Mouse (Mus musculus) left cerebral cortex, postnatal 14 days (tissue): ENCODE measurements around the gene Cdhr4. TPM values are rescaled to one million over a fixed set of nuclear protein-coding genes. Genes with fewer than 3 reads are reported as not detected.

Source experiments
- DNase-seq, 2 experiments: peaks; one replicate each; pipeline ENCODE4 v3.0.0; 2021 to 2022; ENCODE audit warnings: low spot score in 2 of 2, mixed read lengths in 1 of 2
- intact Hi-C: fragments of 180-260 bp; cut with DNase I; formaldehyde crosslinking; loops from one replicate; pipeline ENCODE4 v1.15.1; 2025
- long read RNA-seq, 2 experiments: library from polyadenylated mRNA; stranded (forward); transcript quantifications; one replicate each; pipeline ENCODE4 v2.0.0; 2021
- total RNA-seq, 2 experiments: library from RNA; stranded (reverse); gene quantifications; 2 replicates each; pipeline ENCODE4 v1.2.3; 2021

Cdhr4 gene
- total RNA-seq = 1 to 10 TPM; 1.7 to 1.9 TPM
- long read RNA-seq, experiment 1, partial matches to known transcripts = 0 of 1 reads
- long read RNA-seq, experiment 1, other reads (novel, unspliced or antisense) = 1 of 1 reads
- long read RNA-seq, experiment 2, partial matches to known transcripts = 0 of 1 reads
- long read RNA-seq, experiment 2, other reads (novel, unspliced or antisense) = 1 of 1 reads

- DNase-seq = no peak
Measured at GRCm38 (mm10) chr9:107992197-107992596, at the start of gene Cdhr4. Gene Cdhr4 (plus strand): TSS chr9:107992497.

GRCm38 (mm10) chr9:107947241-107948194, 44.8 kb upstream of the Cdhr4 start:
- intact Hi-C loops = no loop called here
- no peak for DNase-seq

More at GRCm38 (mm10) chr9:107992197-107992596, at the start of gene Cdhr4:
- intact Hi-C loops = no loop called here

- intact Hi-C loops = no loop called here
- no peak for DNase-seq
Measured at GRCm38 (mm10) chr9:107949184-107949921, 42.9 kb upstream of the Cdhr4 start.

- DNase-seq = no peak
- intact Hi-C loops = no loop called here
Measured at GRCm38 (mm10) chr9:107949922-107950235, 42.4 kb upstream of the Cdhr4 start, which contains the start of gene Traip. Gene Traip (plus strand): TSS chr9:107950136.

- intact Hi-C loops = no loop called here
- DNase-seq = peak; percentile 92 to 94
Measured at GRCm38 (mm10) chr9:107950460-107951355, 41.6 kb upstream of the Cdhr4 start.

- no peak for DNase-seq
- intact Hi-C loops = no loop called here
Measured at GRCm38 (mm10) chr9:107955613-107956289, 36.5 kb upstream of the Cdhr4 start.

GRCm38 (mm10) chr9:107957141-107957540, 35.2 kb upstream of the Cdhr4 start:
- intact Hi-C loops = no loop called here
- DNase-seq = no peak

- intact Hi-C loops = loop anchor here (5.0 kb wide), 1 partner anchor 87 kb away; the partner anchor contains the start of gene Gmppb
- DNase-seq = no peak
Measured at GRCm38 (mm10) chr9:107959896-107960295, 32.4 kb upstream of the Cdhr4 start.

GRCm38 (mm10) chr9:107960928-107961327, 31.4 kb upstream of the Cdhr4 start:
- DNase-seq = no peak
- intact Hi-C loops = loop anchor here (5.0 kb wide), 1 partner anchor 86 kb away; the partner anchor contains the start of gene Gmppb

GRCm38 (mm10) chr9:107961351-107961762, 30.9 kb upstream of the Cdhr4 start:
- intact Hi-C loops = loop anchor here (5.0 kb wide), 1 partner anchor 86 kb away; the partner anchor contains the start of gene Gmppb
- DNase-seq = peak; percentile 86 to 93

- peak; percentile 73 to 87 for DNase-seq
- intact Hi-C loops = loop anchor here (2.0 to 5.0 kb wide), 2 partner anchors 57 to 85 kb away; partner anchors contain the start of gene Gmppb
Measured at GRCm38 (mm10) chr9:107961881-107962280, 30.4 kb upstream of the Cdhr4 start.

GRCm38 (mm10) chr9:107962916-107963315, 29.4 kb upstream of the Cdhr4 start:
- no peak for DNase-seq
- intact Hi-C loops = loop anchor here (2.0 to 5.0 kb wide), 2 partner anchors 58 to 84 kb away; partner anchors contain the start of gene Gmppb

GRCm38 (mm10) chr9:107963700-107964099, 28.6 kb upstream of the Cdhr4 start:
- DNase-seq = peak; percentile 75 to 88
- intact Hi-C loops = loop anchor here (2.0 to 5.0 kb wide), 2 partner anchors 59 to 84 kb away; partner anchors contain the start of gene Gmppb

- intact Hi-C loops = loop anchor here (5.0 kb wide), 1 partner anchor 83 kb away; the partner anchor contains the start of gene Gmppb
- no peak for DNase-seq
Measured at GRCm38 (mm10) chr9:107964681-107965080, 27.6 kb upstream of the Cdhr4 start.

- intact Hi-C loops = no loop called here
- no peak for DNase-seq
Measured at GRCm38 (mm10) chr9:107966676-107967075, 25.6 kb upstream of the Cdhr4 start.

- no peak for DNase-seq
- intact Hi-C loops = no loop called here
Measured at GRCm38 (mm10) chr9:107967437-107967836, 24.9 kb upstream of the Cdhr4 start.

- intact Hi-C loops = no loop called here
- DNase-seq = no peak
Measured at GRCm38 (mm10) chr9:107968531-107968930, 23.8 kb upstream of the Cdhr4 start.

- DNase-seq = no peak
- intact Hi-C loops = no loop called here
Measured at GRCm38 (mm10) chr9:107970311-107970710, 22.0 kb upstream of the Cdhr4 start.
